In genomic region chr4:32481366-32482055, GRCm38 (mm10) we compare ENCODE assay signal across 9 mouse cellular contexts.
A peak's percentile ranks its signal among the peaks of the same experiment; 100 is the strongest.
DNase-seq lines count a peak whose midpoint lies in the region; ATAC-seq and TF ChIP-seq lines count a peak whose summit lies in the region.
"Had no signal": no experiment of that assay in that cellular context is flagged by ENCODE, and none has a peak within 500 bp of the region (broad histone marks: within the 10 kb centered on the region; RNA-seq: fewer than 3 reads in every experiment).

No protein-coding gene starts in this region.

- peak; percentile 18 for DNase-seq in kidney, postnatal 0 days (ENCODE audit: low spot score)
- no peak for DNase-seq in kidney, postnatal 14 days
- peak; percentile 70 to 77 for DNase-seq in cerebellum, postnatal 10 days
- peak; percentile 92 for DNase-seq in midbrain, embryonic 11.5 days (ENCODE audit: low spot score, missing footprints)
- DNase-seq in spleen, postnatal 10 days (ENCODE audit: low spot score in 2 of 2): no peak
- no peak for DNase-seq in thymus, postnatal 0 days (ENCODE audit: low spot score)

- no peak overlapping the region for H3K4me3 ChIP-seq in kidney, postnatal 0 days (replicated peaks; ENCODE audit: low read depth, low read length)
- H3K4me3 ChIP-seq in heart, embryonic 12.5 days: no peak overlapping the region
- H3K4me3 ChIP-seq in midbrain, embryonic 11.5 days (ENCODE audit: low read depth, low read length): no peak overlapping the region
- H3K4me3 ChIP-seq in intestine, embryonic 16.5 days (ENCODE audit: low read length): no peak overlapping the region

- no peak overlapping the region for H3K27ac ChIP-seq in kidney, postnatal 0 days
- no peak overlapping the region for H3K27ac ChIP-seq in heart, embryonic 12.5 days (ENCODE audit: poor library complexity, severe bottlenecking)
- peak overlapping the region; percentile 17; the same call in 1 of the 2 replicates for H3K27ac ChIP-seq in midbrain, embryonic 11.5 days (ENCODE audit: low read depth, low read length)
- no peak overlapping the region for H3K27ac ChIP-seq in intestine, embryonic 16.5 days (ENCODE audit: low read length)
- H3K27ac ChIP-seq: macrophage had no signal

- no peaks in the 10 kb centered on the region for H3K27me3 ChIP-seq in kidney, postnatal 0 days (ENCODE audit: insufficient read depth, low read length)
- H3K27me3 ChIP-seq in heart, embryonic 12.5 days (replicated peaks): no peaks in the 10 kb centered on the region
- no peaks in the 10 kb centered on the region for H3K27me3 ChIP-seq in midbrain, embryonic 11.5 days (ENCODE audit: control insufficient read depth, insufficient read depth, low read length)
- no peaks in the 10 kb centered on the region for H3K27me3 ChIP-seq in intestine, embryonic 16.5 days (replicated peaks; ENCODE audit: control insufficient read depth, insufficient read depth, low read length)

- peak overlapping the region; percentile 31; the same call in 1 of the 2 replicates for H3K4me2 ChIP-seq in kidney, postnatal 0 days (ENCODE audit: low read length)
- peak overlapping the region; percentile 48 for H3K4me2 ChIP-seq in heart, embryonic 12.5 days
- no peak overlapping the region for H3K4me2 ChIP-seq in midbrain, embryonic 11.5 days
- no peak overlapping the region for H3K4me2 ChIP-seq in intestine, embryonic 16.5 days (ENCODE audit: low read depth, low read length)

- H3K36me3 ChIP-seq in kidney, postnatal 0 days (ENCODE audit: insufficient read depth, low read length): no peaks in the 10 kb centered on the region
- no peaks in the 10 kb centered on the region for H3K36me3 ChIP-seq in heart, embryonic 12.5 days
- no peaks in the 10 kb centered on the region for H3K36me3 ChIP-seq in midbrain, embryonic 11.5 days (ENCODE audit: control insufficient read depth, insufficient read depth, low read length)
- no peaks in the 10 kb centered on the region for H3K36me3 ChIP-seq in intestine, embryonic 16.5 days (ENCODE audit: control insufficient read depth, insufficient read depth, low read length)

- ATAC-seq in kidney, postnatal 0 days (replicated peaks; ENCODE audit: low FRiP score, low read depth): no peak; the same call in 1 of the 2 replicates
- ATAC-seq in heart, embryonic 12.5 days (ENCODE audit: insufficient number of reproducible peaks, low FRiP score): no peak; the same call in 1 of the 2 replicates
- ATAC-seq in midbrain, embryonic 11.5 days (ENCODE audit: low FRiP score): peak; percentile 22; the same call in 1 of the 2 replicates
- no peak for ATAC-seq in intestine, embryonic 16.5 days

- H3K9me3 ChIP-seq in kidney, postnatal 0 days (replicated peaks; ENCODE audit: low read length): no peaks in the 10 kb centered on the region
- H3K9me3 ChIP-seq in heart, embryonic 12.5 days (replicated peaks): no peaks in the 10 kb centered on the region
- no peaks in the 10 kb centered on the region for H3K9me3 ChIP-seq in midbrain, embryonic 11.5 days (ENCODE audit: control insufficient read depth, low read length)
- H3K9me3 ChIP-seq in intestine, embryonic 16.5 days (ENCODE audit: control insufficient read depth, low read length): no peaks in the 10 kb centered on the region

- H3K9ac ChIP-seq in kidney, postnatal 0 days (ENCODE audit: low read depth, low read length): no peak overlapping the region
- H3K9ac ChIP-seq in heart, embryonic 12.5 days: peak overlapping the region; percentile 10; the same call in 1 of the 2 replicates
- no peak overlapping the region; the same call in 1 of the 2 replicates for H3K9ac ChIP-seq in midbrain, embryonic 11.5 days (ENCODE audit: low read length)
- H3K9ac ChIP-seq in intestine, embryonic 16.5 days (ENCODE audit: low read depth, low read length): no peak overlapping the region

- TF ChIP-seq CTCF in kidney, postnatal 0 days (IDR thresholded peaks at IDR 0.05; ENCODE audit: low read depth): no peak

- H3K4me1 ChIP-seq in kidney, postnatal 0 days (replicated peaks; ENCODE audit: insufficient read depth, low read length): no peaks in the 10 kb centered on the region
- peaks cover 34% of the 10 kb centered on the region for H3K4me1 ChIP-seq in heart, embryonic 12.5 days (replicated peaks)
- peaks cover 61% of the 10 kb centered on the region for H3K4me1 ChIP-seq in midbrain, embryonic 11.5 days (ENCODE audit: control insufficient read depth, insufficient read depth, low read length)
- H3K4me1 ChIP-seq in intestine, embryonic 16.5 days (ENCODE audit: control insufficient read depth, insufficient read depth, low read length): peaks cover 6% of the 10 kb centered on the region; the same call in 1 of the 2 replicates

- 23% methylated on average over 18 of the region's 18 CpGs for WGBS in kidney, postnatal 0 days
- 27% methylated on average over 18 of the region's 18 CpGs for WGBS in heart, embryonic 12.5 days
- 11% methylated on average over 18 of the region's 18 CpGs for WGBS in midbrain, embryonic 11.5 days
- WGBS in intestine, embryonic 16.5 days: 23% methylated on average over 18 of the region's 18 CpGs

Comparison
In these comparisons a context has a peak if more than half of its experiments do, and no peak if none do; other contexts are left out.
1. DNase-seq: peak in kidney, postnatal 0 days (single experiment), cerebellum, postnatal 10 days (2 of 2) and midbrain, embryonic 11.5 days (single experiment); none in kidney, postnatal 14 days (single experiment), spleen, postnatal 10 days (0 of 2) and thymus, postnatal 0 days (single experiment).
2. H3K4me2 ChIP-seq: peak in kidney, postnatal 0 days (single experiment) and heart, embryonic 12.5 days (single experiment); none in midbrain, embryonic 11.5 days (single experiment) and intestine, embryonic 16.5 days (single experiment).